Mouse (Mus musculus) forebrain, embryonic 12.5 days (tissue): ENCODE data around the gene 2610028H24Rik. TPM values are rescaled to one million over a fixed set of nuclear protein-coding genes. Genes with fewer than 3 reads are reported as not detected.

ENCODE experiments used
- ATAC-seq: fragments of 200-750 bp; cut with Nextera tagmentation; 2 replicates; pipeline ENCODE4 v1.8.0; 2017; ENCODE audit warnings: moderate TSS enrichment; ENCODE audit not compliant: low FRiP score
- H3K27ac ChIP-seq: fragments of 300-500 bp; sonication (generic); 2 replicates; pipeline ENCODE4 v1.5.1; 2016; ENCODE audit warnings: mild to moderate bottlenecking
- H3K27me3 ChIP-seq: fragments of 300-500 bp; sonication (generic); 2 replicates; pipeline ENCODE4 v1.6.1; 2016; ENCODE audit warnings: mild to moderate bottlenecking
- H3K36me3 ChIP-seq: fragments of 300-500 bp; sonication (generic); replicated peaks from 2 replicates; pipeline ENCODE4 v1.6.1; 2016; ENCODE audit warnings: mild to moderate bottlenecking
- H3K4me1 ChIP-seq: fragments of 300-500 bp; sonication (generic); 2 replicates; pipeline ENCODE4 v1.6.1; 2016
- H3K4me2 ChIP-seq: fragments of 300-500 bp; sonication (generic); 2 replicates; pipeline ENCODE4 v1.6.1; 2016; ENCODE audit warnings: mild to moderate bottlenecking, moderate library complexity
- H3K4me3 ChIP-seq: fragments of 300-500 bp; sonication (generic); replicated peaks from 2 replicates; pipeline ENCODE4 v1.5.1; 2016; ENCODE audit warnings: mild to moderate bottlenecking
- H3K9ac ChIP-seq: fragments of 300-500 bp; sonication (generic); 2 replicates; pipeline ENCODE4 v1.6.1; 2016; ENCODE audit warnings: mild to moderate bottlenecking
- H3K9me3 ChIP-seq: fragments of 300-500 bp; sonication (generic); 2 replicates; pipeline ENCODE4 v1.6.1; 2016
- WGBS: fragments of 180-500 bp; shearing (Covaris S2); methylation state at CpG from one replicate; pipeline ENCODE4 v1.1.7; 2016; 5-methylcytosine and 5-hydroxymethylcytosine counted together
- polyA plus RNA-seq: library from polyadenylated mRNA; unstranded; fragments of >200 nt; fragmentation: Nextera tagmentation; extraction: Ambion mirVana; gene quantifications from 2 replicates; pipeline ENCODE4 v1.2.1, GENCODE M21; 2016

2610028H24Rik gene
- polyA plus RNA-seq, 1 experiment from 2014 or later, result not detected

GRCm38 (mm10) chr10:76461255-76461654, 12.4 kb downstream of the 2610028H24Rik start:
- H3K9ac ChIP-seq, result no peak overlapping the region
- no peak overlapping the region for H3K27ac ChIP-seq
- no peaks in the 10 kb centered on the region for H3K4me1 ChIP-seq
- H3K36me3 ChIP-seq, result 0 out of 2 replicates have a peak, but pooled peaks cover 3% of the 10 kb centered on the region
- H3K27me3 ChIP-seq, result no peaks in the 10 kb centered on the region
- no peak for ATAC-seq
- H3K4me3 ChIP-seq, result no peak overlapping the region
- 0 out of 2 replicates have a peak, but pooled peaks cover 5% of the 10 kb centered on the region for H3K9me3 ChIP-seq
- no peak overlapping the region for H3K4me2 ChIP-seq
- 85% methylated on average over 1 of the region's 1 CpGs for WGBS

DNA sequence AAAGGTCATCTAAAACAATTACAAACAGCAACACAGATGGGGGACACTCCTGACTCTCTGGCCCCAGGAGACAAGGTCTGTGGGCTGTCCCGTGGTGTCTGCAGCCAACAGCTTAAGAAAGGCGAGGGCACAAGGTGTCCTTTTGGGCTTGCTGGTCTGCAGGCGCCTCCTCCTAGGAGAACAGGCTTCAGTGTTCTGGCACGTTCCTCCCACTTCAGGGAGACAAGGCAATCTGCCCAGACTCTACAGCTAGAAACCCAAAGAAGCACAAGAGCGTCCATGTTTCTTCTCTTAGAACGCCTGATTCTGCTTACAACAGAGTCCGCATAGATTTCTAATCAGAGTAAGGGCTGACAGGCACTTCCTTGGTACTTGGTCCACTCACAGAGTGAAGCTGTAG, 13.4 kb downstream of the 2610028H24Rik start:
- H3K36me3 ChIP-seq, result 0 out of 2 replicates have a peak, but pooled peaks cover 3% of the 10 kb centered on the region
- no peak overlapping the region for H3K4me2 ChIP-seq
- H3K27ac ChIP-seq, result no peak overlapping the region
- H3K4me3 ChIP-seq, result no peak overlapping the region
- 95% methylated on average over 7 of the region's 7 CpGs for WGBS
- no peak for ATAC-seq
- H3K4me1 ChIP-seq, result no peaks in the 10 kb centered on the region
- 0 out of 2 replicates have a peak, but pooled peaks cover 5% of the 10 kb centered on the region for H3K9me3 ChIP-seq
- no peaks in the 10 kb centered on the region for H3K27me3 ChIP-seq
- no peak overlapping the region for H3K9ac ChIP-seq

- ATAC-seq, result no peak
- 87% methylated on average over 6 of the region's 6 CpGs for WGBS
- 0 out of 2 replicates have a peak, but pooled peaks cover 5% of the 10 kb centered on the region for H3K9me3 ChIP-seq
- no peaks in the 10 kb centered on the region for H3K27me3 ChIP-seq
- no peak overlapping the region for H3K27ac ChIP-seq
- no peak overlapping the region for H3K4me3 ChIP-seq
- 0 out of 2 replicates have a peak, but pooled peaks cover 3% of the 10 kb centered on the region for H3K36me3 ChIP-seq
- H3K9ac ChIP-seq, result no peak overlapping the region
- peaks cover 2% of the 10 kb centered on the region; the same call in 1 of the 2 replicates for H3K4me1 ChIP-seq
- no peak overlapping the region for H3K4me2 ChIP-seq
These were observed 13.8 kb downstream of the 2610028H24Rik start for GRCm38 (mm10) chr10:76462721-76463120.

GRCm38 (mm10) chr10:76468203-76469162, 19.6 kb downstream of the 2610028H24Rik start, which contains the start of the genes Mcm3ap and Ybey:
Gene Mcm3ap (plus strand): TSS chr10:76468927.
Gene Ybey (minus strand): TSS chr10:76469114.
- Histone ChIP-seq H3K9ac (peak within 1 kb of the TSS; percentile 85), H3K27ac (peak within 1 kb of the TSS; percentile 89), H3K4me2 (peak within 1 kb of the TSS; percentile 61), H3K4me3 (peak within 1 kb of the TSS; percentile 77), H3K4me1 (peaks cover 13% of the 10 kb centered on the region; the same call in 1 of the 2 replicates), H3K36me3 (peaks cover 29% of the 10 kb centered on the region), H3K27me3 (no peaks in the 10 kb centered on the region), H3K9me3 (no peaks in the 10 kb centered on the region)
- 2% methylated on average over 55 of the region's 55 CpGs for WGBS
- peak; percentile 99 for ATAC-seq

DNA sequence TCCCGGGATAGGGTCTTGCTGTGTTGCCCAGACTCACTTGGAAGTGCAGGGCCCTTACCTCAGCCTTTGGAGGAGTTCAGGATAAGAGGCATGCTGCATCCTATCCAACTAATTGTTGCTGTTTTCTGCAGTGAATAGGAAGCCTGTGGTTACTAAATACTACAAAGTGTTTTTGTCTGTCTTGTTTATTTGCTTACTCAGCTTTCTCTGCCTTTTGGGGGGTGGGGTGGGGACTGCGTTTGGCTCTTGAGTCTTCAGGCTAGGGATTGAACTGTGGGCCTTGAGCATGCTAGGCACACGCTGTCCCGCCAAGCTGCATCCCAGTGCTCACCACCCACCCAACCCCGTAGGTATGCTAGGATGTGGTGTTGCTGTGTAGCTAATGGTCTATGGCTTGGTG, 24.9 kb downstream of the 2610028H24Rik start:
- no peak overlapping the region for H3K27ac ChIP-seq
- ATAC-seq, result no peak
- peaks cover 74% of the 10 kb centered on the region for H3K36me3 ChIP-seq
- 0 out of 2 replicates have a peak, but pooled peaks cover 7% of the 10 kb centered on the region for H3K4me1 ChIP-seq
- H3K27me3 ChIP-seq, result no peaks in the 10 kb centered on the region
- no peak overlapping the region for H3K9ac ChIP-seq
- no peak overlapping the region for H3K4me3 ChIP-seq
- no peaks in the 10 kb centered on the region for H3K9me3 ChIP-seq
- 89% methylated on average over 5 of the region's 5 CpGs for WGBS
- H3K4me2 ChIP-seq, result no peak overlapping the region

DNA sequence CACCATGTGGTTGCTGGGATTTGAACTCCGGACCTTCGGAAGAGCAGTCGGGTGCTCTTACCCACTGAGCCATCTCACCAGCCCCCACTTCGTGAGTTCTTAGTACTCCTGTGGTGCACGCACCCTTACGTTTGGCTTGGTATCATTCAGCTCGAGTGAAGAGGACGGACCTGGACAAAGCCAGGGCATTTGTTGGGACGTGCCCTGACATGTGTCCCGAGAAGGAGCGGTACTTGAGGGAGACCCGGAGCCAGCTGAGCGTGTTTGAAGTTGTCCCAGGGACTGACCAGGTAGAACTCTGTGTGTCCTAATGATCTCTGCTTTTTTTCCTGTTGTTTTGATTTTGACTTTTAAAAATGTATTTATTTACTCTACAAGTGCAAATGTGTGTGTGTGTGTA, 32.0 kb downstream of the 2610028H24Rik start:
- WGBS, result 92% methylated on average over 13 of the region's 13 CpGs
- Histone ChIP-seq H3K9ac (no peak overlapping the region), H3K36me3 (peaks cover 93% of the 10 kb centered on the region), H3K27ac (no peak overlapping the region), H3K9me3 (no peaks in the 10 kb centered on the region), H3K4me1 (no peaks in the 10 kb centered on the region), H3K27me3 (no peaks in the 10 kb centered on the region), H3K4me2 (no peak overlapping the region), H3K4me3 (no peak overlapping the region)
- no peak for ATAC-seq

DNA sequence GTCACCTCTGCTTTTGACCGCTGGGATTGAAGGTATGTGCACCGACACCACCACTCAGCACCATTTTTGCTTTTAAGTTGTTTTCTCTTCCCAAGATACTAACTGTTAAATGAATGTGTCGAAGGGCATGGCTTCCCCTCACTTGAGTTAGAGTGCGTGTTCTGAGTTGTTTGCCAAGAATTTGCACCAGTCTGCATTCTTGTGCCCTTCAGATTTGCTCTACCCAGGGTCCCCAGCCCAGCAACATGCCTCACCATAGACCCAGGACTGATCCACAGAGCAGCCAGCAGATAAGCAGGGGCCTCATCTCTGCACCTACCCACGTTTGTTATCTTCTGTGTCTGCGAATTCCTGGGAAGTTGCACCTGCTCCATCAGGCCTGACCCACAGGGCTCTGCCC, 32.6 kb downstream of the 2610028H24Rik start:
- Histone ChIP-seq H3K36me3 (peaks cover 93% of the 10 kb centered on the region), H3K4me2 (no peak overlapping the region), H3K9ac (no peak overlapping the region), H3K27me3 (no peaks in the 10 kb centered on the region), H3K4me1 (no peaks in the 10 kb centered on the region), H3K4me3 (no peak overlapping the region), H3K27ac (no peak overlapping the region), H3K9me3 (no peaks in the 10 kb centered on the region)
- 91% methylated on average over 6 of the region's 6 CpGs for WGBS
- no peak for ATAC-seq

GRCm38 (mm10) chr10:76486302-76486701, 37.4 kb downstream of the 2610028H24Rik start:
- H3K27ac ChIP-seq, result no peak overlapping the region
- 95% methylated on average over 2 of the region's 2 CpGs for WGBS
- no peak overlapping the region for H3K4me3 ChIP-seq
- H3K4me2 ChIP-seq, result no peak overlapping the region
- no peaks in the 10 kb centered on the region for H3K27me3 ChIP-seq
- no peak overlapping the region for H3K9ac ChIP-seq
- no peak for ATAC-seq
- H3K9me3 ChIP-seq, result no peaks in the 10 kb centered on the region
- no peaks in the 10 kb centered on the region for H3K4me1 ChIP-seq
- H3K36me3 ChIP-seq, result peaks cover 94% of the 10 kb centered on the region

DNA sequence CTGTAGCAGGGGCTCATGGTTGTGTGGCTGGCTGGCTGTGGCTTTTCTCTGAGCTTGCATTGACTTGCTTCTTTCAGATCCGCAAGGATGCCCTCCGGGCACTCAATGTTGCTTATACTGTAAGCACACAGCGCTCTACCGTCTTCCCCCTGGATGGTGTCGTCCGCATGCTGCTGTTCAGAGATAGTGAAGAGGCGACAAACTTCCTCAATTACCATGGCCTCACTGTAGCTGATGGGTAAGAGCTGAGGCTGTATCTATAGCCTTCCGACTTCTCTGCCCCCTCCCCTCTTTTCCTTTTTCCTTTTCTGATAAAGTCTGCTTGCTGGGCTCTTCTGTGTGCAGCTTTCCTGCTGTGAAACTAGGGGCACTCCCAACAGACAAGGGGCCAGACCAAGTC, 39.4 kb downstream of the 2610028H24Rik start:
- Histone ChIP-seq H3K4me1 (no peaks in the 10 kb centered on the region), H3K9ac (no peak overlapping the region), H3K27ac (no peak overlapping the region), H3K4me2 (no peak overlapping the region), H3K9me3 (no peaks in the 10 kb centered on the region), H3K4me3 (no peak overlapping the region), H3K36me3 (peaks cover 91% of the 10 kb centered on the region), H3K27me3 (no peaks in the 10 kb centered on the region)
- ATAC-seq, result no peak
- 96% methylated on average over 8 of the region's 8 CpGs for WGBS

- H3K27me3 ChIP-seq, result no peaks in the 10 kb centered on the region
- H3K36me3 ChIP-seq, result peaks cover 92% of the 10 kb centered on the region
- no peaks in the 10 kb centered on the region for H3K4me1 ChIP-seq
- H3K9me3 ChIP-seq, result no peaks in the 10 kb centered on the region
- whole genome bisulfite sequencing, result 94% methylated on average over 15 of the region's 15 CpGs
- H3K9ac ChIP-seq, result no peak overlapping the region
- no peak for ATAC-seq
- H3K27ac ChIP-seq, result no peak overlapping the region
- no peak overlapping the region for H3K4me3 ChIP-seq
- H3K4me2 ChIP-seq, result no peak overlapping the region
These were observed 40.3 kb downstream of the 2610028H24Rik start for GRCm38 (mm10) chr10:76489205-76489604.

GRCm38 (mm10) chr10:76493527-76493926, 44.6 kb downstream of the 2610028H24Rik start:
- H3K36me3 ChIP-seq, result peaks cover 87% of the 10 kb centered on the region
- 81% methylated on average over 1 of the region's 1 CpGs for WGBS
- no peak overlapping the region for H3K9ac ChIP-seq
- no peak overlapping the region for H3K4me3 ChIP-seq
- no peaks in the 10 kb centered on the region for H3K4me1 ChIP-seq
- no peaks in the 10 kb centered on the region for H3K27me3 ChIP-seq
- no peak for ATAC-seq
- no peaks in the 10 kb centered on the region for H3K9me3 ChIP-seq
- no peak overlapping the region for H3K4me2 ChIP-seq
- no peak overlapping the region for H3K27ac ChIP-seq

- no peaks in the 10 kb centered on the region for H3K9me3 ChIP-seq
These were observed 46.6 kb downstream of the 2610028H24Rik start for GRCm38 (mm10) chr10:76495501-76495900.

More at GRCm38 (mm10) chr10:76495501-76495900, 46.6 kb downstream of the 2610028H24Rik start:
- Histone ChIP-seq H3K9ac (no peak overlapping the region), H3K4me3 (no peak overlapping the region), H3K27me3 (no peaks in the 10 kb centered on the region), H3K27ac (no peak overlapping the region), H3K4me2 (no peak overlapping the region), H3K36me3 (peaks cover 87% of the 10 kb centered on the region), H3K4me1 (no peaks in the 10 kb centered on the region)
- whole genome bisulfite sequencing, result 92% methylated on average over 6 of the region's 6 CpGs
- no peak for ATAC-seq
